Mouse (Mus musculus) left cerebral cortex, adult 8-10 months (tissue): ENCODE results near the gene Stox2. TPM values are rescaled to one million over a fixed set of nuclear protein-coding genes. Genes with fewer than 3 reads are reported as not detected.

ENCODE experiments used
- DNase-seq, 2 experiments: peaks; one replicate each; pipeline ENCODE4 v3.0.0; 2022; ENCODE audit warnings: low spot score in 2 of 2
- total RNA-seq, 4 experiments: library from RNA; stranded (reverse); gene quantifications; 2 replicates each; pipeline ENCODE4 v1.2.4; 2022

Stox2 gene
- total RNA-seq, 4 experiments from 2014 or later = 76.9 to 96.7 (median 84.0) TPM

DNA sequence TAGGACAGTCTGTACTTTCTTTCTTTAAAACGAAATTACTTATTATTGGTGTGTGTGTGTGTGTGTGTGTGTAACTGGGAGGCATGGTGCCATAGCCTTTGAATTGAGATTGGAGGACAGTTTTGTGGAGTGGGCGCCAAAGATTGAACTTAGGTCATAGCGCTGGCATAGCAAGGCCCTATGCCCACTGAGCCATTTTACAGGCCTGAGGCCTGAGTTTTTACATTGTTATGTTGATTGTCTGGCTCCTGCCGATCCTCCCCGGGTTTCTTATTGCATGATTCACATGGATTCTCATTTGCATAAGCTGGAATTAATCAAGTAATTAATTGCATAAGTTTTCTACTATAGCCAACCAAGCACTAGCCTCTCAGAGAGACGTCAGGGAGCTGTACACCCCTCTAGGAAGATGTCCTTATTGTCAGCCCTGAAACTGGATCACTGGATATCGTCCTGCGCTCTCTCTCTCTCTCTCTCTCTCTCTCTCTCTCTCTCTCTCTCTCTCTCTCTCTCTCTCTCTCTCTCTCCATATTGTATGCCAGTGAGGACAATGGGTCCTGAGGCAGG is 90.7 kb downstream of the Stox2 start:
- DNase-seq = no peak

DNA sequence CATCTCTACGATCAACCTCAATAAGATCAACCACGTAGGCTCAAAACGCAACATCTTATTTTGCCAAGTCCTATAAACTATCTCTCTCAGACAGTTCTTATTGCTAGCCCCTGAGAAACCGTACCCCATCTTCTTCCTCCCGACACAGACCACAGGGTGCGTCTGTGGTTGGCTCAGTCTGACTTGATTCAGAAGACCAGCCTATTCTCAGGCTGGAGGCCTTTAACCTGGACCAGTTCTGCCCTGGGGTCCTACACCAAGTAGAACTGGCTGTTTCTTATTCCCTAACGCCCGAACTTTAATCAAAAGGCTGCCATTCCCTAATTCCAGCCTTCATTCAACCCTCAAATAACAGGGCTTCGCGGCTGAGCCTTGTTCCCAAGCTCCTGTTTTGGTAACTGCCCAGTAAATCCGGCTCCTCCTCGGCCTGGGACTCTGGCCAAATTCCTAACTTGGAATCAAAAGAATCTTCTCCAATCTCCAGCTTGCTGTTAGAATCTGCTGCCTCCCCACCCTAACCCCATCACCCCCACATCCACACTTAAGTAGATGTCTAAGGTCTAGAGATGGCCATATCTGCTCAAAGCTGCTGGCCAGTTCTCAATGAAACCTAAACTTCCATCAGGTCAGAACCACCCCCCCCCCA is 91.5 kb downstream of the Stox2 start:
- DNase-seq = no peak

DNA sequence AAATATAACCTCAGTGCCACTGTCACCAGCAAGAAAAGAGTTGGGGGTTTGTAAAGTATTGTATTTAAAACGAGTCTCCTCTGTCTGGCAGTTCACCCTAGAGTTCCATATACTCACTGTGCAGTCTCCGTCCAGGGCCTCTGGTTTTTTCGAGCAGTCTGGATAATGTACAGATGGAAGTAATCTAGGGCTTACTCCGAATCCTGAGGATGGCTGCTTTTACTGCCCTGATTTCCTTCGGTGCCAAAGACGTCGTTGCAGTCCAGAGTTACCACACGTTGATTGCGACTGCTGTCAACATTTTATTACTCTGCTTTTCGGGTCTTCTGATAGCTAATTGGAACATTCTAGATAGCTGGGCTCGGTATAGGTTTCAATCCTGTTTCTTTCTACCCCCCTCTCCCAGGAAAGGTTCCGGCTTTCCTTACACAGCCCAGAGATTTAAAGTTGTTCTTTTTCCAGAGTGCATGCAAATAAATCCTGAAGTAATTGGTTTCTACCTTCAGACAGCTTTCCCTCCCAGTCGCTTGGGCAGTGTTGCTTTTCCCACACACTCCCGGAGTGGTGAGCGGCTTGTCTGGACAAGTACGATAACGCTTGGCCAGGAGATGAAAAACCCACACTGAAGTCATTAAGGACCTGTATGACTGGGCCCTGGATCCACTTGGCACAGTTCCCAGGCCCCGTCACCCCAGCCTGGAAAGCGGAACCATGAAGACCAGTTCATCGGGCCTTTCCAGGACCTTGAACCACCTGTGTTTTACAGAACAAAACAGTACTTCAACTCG is 94.1 kb downstream of the Stox2 start:
- DNase-seq = no peak

DNA sequence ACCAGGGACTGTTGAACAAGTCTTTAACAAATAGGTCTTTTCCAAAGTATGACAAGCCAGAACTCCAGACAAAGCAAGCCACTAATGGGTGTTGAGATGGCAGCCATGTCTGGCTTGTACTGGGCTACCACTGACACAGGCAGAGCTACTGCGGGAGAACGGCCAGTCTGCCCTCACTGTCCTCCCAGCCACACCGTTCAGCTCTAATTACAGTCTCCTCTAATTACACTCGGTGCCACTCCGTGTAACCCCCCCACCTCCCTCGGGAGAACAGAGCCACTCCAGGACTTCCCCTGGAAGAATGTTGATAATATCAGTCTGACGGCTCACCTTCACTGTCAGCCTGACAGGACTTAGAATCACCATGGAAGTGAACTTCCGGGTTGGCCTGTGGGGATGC is 97.1 kb downstream of the Stox2 start:
- no peak for DNase-seq

DNA sequence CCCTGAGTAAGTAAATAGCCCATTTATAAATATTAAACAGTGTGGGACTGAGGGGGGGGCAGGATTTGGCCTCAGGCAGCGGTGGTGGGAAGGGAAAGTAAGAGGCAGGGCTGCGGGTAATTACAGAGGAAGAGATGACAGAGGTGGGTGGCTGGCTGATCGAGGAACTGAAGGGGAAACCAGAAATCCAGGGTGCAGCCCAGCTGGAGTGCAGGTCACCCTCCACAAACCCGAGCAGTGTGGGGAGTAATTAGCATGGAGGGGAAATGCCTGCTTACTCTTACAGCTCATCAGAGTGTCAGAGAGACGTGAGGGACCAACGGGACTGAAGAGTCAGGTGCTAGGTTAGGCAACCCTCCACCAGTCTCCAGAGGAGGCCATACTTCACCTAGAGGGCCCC is 98.4 kb downstream of the Stox2 start:
- DNase-seq = no peak

DNA sequence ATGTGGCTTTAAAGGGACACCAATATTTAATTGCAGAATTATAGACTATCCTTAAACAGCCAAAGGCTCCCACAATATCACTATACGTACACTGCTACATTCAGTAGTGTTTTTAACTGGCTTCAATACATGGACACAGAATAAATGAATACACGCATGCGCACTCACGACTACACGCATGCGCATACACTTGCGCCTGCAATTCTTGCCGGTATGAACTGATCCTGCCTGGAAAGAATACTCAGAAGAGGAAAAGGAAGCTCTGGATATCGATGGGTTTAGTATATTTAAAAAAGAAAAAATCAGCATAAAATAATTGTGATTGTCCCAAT is 100.4 kb downstream of the Stox2 start:
- peak; percentile 83 to 85 for DNase-seq

DNA sequence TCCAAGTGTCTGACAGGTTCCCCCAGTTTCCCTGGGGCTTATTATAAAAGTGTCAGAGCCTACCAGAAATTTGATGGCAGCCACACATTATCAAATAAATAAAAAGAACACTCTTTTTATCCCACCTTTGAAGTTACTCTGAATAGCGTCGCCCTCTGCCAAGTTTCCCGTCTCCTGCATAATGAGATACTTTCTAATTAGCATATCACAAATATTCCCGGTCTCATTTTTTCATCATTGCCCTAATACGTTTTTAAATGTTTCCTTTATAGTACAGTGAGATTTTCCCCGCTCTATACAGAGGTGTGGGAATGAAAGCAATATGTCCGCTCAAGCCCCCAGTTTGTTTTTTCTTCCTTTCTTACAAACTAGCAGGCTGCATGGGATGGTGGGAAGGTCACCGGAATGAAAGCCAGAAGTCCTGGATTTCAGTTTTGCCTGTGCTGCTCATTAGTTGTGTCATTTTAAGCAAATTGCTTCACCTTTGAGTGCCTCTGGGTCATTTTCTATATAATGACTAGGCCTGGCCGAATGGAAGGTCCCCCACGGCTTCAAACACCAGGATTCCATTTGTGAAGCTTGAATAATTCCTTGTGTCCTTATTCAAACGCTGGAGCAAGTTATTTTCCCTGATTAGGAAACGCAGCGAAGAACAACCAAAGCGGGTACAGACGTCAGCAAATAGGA is 100.9 kb downstream of the Stox2 start:
- no peak for DNase-seq

DNA sequence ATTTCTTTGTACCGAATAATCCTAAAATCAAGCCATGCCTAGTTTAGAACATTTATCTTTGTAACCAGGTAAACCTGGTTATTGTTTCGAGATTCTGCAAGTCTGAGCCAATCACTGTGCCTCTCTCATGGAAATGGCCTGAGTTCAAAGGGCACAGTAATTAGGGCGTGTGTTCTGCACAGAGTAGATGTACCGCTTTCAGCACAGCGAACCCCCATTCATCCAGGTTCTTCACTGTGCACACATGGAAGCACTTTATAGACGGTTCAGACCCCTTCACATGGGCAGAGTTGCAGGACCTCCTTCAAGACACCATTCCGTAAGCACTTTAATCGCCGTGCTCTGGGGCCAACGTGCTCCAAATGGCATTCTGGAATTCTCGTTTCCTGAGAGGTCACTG is 104.7 kb downstream of the Stox2 start:
- DNase-seq = no peak

DNA sequence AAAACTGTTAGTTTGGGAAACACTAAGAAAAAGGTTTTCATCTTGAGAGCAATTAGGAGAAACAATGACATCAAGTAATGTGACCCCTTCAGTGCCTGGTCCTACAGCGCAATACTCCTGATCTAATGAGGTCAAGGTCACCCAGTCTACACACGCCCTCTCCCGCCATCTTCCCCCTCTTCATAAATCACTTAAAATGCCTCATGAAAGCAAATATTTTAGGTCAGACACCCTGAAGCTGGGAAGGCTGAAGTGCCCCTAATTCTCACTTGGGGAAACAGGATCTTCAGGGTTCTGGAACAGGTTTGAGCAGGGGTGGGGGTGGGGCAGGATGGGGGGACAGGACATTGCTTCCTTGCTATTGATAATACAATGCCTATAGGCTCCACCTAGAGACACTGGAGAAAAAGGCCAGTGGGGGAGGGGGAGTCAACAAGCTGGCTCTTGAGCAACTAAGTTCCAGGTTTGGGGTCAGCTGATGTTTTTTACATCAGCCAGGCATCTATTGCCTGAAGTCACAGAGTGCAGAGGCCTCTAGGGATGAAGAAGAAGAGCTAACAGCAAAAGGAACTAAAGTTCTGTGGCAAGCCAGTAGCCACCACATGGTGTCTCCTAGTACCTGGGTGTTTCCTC is 107.4 kb downstream of the Stox2 start:
- DNase-seq = no peak

DNA sequence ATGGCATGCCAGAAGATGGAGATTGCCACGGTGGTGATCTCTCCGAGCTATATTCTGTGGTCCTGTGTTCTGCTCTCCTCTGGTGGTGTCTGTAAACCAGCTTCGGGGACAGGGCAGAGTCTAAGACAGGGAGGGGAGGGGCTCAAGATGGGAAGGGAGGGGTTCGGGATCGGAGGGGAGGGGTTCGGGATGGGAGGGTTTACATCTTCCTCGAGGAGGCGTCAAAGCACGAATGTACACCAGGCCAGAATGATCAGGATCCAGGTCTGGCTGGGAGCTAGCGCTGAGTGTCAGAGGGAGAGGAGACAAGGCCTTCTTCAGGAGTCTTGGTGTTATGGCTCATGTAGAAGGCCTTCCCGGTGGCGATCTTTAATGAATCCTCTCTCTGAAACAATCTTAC is 109.7 kb downstream of the Stox2 start:
- no peak for DNase-seq

DNA sequence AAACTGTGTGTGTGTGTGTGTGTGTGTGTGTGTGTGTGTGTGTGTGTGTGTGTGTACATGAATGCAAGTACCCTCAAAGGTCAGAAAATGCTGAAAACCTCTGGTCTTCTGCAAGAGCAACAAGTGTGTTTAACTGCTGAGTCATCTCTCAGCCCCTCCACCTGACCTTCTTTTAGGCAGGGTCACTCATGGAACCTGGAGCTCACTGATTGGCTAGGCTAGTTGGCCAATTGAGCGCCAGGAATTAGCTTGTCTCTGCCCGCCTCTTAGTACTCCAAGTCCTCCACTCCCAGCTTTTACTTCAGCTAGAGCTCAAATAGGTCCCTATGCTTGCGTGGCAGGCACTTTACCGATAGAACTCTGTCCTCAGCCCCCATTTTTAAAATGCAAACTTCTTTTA is 110.2 kb downstream of the Stox2 start:
- DNase-seq = no peak

DNA sequence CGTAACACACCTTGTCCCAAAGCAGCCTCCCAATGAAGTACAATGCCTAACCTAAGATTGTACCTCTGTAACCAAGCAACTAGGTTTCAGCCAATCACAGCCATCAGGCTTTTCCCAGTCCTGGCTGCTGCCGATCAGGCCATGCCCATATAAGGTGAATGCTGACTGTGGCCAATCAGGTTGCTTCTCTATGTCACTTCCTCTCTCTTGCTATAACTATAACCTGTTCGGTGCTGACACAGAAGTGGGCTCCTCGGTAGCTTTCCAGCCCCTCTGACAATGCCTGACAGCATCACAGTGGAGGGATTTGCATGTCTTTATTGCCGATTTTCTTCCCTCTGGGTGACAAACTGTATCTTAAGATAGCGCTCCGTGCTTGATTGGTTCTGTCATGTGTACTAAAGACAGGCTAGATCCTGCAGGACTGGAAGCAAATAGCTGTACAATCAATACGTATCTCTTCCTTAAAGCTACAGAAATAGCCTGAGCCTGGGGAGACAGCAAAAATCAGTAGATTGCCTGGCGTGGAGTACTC is 111.9 kb downstream of the Stox2 start:
- DNase-seq = peak; percentile 72 to 94

DNA sequence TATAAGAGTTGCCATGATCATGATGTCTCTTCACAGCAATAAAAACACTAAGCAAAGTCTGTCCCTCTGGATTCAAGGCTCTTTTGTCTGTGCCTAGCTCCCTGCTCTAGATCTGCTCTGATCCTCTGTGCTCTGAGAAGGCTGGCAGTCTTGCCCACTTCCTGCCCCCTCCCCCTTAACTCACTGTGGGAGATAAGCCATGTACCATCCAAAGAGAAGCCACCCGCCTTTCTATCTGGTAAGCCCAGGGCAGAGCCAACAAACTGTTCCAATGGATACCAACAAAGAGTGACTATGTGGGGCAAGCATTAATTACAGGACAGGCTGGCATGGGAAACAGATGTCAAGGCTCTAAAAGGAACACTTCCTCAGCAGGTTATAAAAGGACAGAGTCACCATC is 113.2 kb downstream of the Stox2 start:
- DNase-seq = no peak

DNA sequence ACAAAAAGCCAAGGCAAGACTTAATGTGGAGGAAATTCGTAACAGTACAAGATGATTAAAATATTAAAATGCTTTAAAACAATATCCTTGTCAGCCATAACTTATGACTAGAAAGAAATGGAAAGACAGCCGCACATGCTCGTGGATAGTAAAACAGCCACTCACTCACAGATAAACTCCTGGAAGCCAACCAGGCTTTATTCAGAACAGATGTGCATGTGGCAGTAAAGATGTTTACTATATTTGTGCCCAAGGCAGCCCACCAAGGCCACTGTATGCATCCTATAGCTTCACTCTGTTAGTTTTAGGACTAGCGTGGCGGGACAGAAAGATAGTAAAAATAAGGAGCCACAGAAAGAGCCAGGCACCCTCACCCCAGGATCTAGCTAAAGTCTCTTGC is 115.2 kb downstream of the Stox2 start:
- DNase-seq = no peak

DNA sequence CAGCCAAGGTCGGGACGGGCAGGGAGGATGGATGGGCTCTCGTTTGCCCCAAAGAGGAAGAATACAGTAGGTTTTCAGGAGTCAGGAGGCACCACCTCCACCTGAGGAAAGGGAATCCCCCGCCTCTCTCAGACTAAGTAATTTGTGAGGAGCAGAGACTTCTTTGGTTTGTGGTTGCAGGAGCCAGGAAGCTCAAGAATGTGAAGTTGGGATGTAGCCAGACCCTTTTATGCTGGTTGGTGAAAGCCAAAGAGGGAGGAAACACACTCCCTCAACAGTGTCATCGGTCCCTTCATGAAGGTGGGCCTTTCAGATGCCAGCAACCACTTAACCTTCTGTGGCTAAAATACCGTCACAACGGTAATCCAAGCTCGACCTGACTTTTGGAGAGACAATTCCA is 119.8 kb downstream of the Stox2 start:
- DNase-seq = no peak

DNA sequence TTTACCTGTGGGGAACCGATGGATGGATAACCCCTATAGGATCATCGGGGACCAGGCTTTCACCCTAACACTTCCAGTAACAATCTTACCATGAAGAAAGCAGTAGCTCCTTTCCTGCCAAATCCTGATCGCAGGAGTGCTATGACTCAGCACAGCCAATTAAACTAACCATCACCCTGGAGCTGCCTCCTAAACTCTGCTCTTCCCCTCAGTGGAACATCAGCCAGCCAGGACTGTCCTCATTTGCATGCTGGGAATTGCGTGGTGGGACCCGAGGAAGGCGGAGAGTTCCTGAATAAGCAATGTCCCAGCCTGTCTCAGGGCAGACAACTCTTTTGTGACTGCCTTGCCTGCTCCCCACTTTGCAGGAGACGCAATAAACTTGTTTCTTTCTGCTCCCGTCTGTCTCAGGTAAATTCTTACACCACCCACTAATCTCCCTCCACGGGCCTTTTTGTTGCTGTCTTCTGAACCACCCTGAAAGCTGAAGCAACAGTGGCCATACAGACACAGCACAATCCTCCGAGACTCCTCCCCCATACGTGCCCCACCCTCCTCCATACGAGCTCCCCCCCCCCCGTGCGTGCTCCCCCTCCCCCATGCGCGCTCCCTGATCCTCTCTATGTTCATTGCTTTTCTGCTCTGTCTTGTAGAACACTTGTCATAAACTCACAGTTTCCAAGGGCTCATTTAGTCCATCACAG is 121.9 kb downstream of the Stox2 start:
- no peak for DNase-seq

DNA sequence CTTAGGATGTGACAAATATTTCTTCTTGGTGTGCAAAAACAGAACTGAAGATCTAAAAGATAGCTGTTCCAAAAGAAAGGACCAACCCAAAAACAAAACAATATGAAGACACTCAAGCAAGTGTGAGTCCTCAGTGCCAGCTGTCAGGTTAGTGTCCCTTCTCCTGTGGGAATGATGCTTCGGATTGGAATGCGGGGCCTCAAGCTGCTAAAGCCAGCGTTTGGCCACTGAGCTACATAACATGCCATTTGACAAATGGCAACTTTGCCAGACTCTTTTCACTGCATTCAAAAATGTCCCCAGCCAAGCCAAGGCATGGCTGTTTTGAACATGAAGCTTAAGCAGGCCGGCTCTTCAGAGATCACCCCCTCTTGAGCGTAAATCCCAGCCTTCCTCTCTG is 124.9 kb downstream of the Stox2 start:
- DNase-seq = no peak

DNA sequence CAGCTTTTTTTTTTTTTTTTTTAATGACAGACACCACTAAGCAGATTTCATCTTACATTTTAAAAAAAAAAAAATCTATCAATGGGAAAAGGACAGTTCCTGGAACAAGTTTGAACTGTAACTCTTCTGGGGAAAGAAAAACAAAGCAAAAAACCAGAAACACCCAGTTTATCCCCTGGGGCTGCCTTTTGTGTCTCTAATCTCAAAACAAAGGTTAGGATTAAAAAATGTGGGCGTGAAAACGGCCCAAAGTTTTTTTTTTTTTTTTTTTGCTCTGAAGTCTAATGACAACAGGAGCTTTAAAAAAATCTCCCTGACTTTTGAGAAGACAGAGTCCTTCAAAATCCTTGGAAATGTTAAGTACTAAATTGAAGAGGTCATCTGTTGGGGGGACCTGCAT is 125.5 kb downstream of the Stox2 start:
- DNase-seq = no peak

DNA sequence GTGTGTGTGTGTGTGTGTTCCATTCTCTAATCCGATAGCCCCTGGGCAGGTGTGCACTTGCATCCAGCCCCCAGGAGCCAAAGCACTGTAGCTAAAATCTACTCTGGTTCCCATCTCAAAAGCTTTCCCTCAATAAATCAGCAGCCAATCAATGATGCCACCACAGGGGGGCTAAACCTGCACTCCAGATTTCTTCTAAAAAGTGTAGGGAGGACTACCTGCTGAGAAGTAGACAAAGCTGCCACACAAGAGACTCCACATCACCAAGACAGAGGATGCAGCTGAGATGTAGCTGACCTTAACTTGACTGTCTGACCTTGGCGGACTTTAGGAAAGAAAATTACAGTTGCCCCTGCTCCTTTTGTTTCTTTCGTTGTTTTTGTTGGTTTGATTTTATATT is 127.7 kb downstream of the Stox2 start:
- DNase-seq = no peak

DNA sequence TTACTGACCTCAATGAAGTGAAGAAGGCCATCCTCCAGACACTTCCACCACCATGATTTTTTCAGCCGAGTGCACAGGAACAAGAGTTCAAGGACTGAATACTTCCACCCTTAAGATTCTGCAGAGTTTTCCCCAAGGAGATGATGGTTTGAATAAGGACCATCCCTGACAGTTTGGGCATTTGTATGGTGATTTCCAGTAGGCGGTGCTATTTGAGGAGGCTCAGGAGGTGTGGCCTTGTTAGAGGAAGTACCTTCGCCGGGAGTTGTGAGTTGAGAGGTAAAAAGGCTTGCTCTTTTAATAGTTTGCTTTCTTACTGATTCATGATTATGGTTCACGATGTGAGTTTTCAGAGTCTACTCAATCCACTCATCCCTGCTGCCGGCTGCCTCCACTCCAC is 138.0 kb downstream of the Stox2 start:
- DNase-seq = no peak

DNA sequence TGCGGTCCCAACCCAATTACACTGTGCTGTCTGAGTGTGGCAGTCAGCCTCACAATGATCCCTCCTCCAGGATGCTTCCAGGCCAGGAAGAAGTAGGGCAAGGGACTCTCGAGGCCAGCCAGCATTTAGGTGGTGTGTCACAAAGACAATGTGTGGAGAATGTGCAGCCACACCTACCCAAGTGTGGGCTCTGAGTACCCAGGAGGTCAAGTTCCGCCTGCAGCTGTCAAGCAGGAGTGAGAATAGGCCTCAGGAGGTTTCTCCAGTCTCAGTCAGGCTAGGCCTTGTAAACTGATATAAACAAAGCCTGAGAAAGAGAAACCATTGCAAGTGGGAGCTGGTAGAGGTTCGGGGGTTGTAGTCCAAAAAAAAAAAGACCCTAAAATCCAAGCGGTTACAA is 139.8 kb downstream of the Stox2 start:
- no peak for DNase-seq
